ENCODE assay signal across 9 mouse cellular contexts in genomic region chr12:17184303-17184775, GRCm38 (mm10). TPM values are rescaled to one million over a fixed set of nuclear protein-coding genes. Genes with fewer than 3 reads are reported as not detected.
DNase-seq lines count a peak whose midpoint lies in the region; ATAC-seq and TF ChIP-seq lines count a peak whose summit lies in the region.
"Had no signal": no experiment of that assay in that cellular context is flagged by ENCODE, and none has a peak within 500 bp of the region (broad histone marks: within the 10 kb centered on the region; RNA-seq: fewer than 3 reads in every experiment).

No protein-coding gene starts in this region.

- H3K36me3 ChIP-seq in kidney, embryonic 14.5 days (ENCODE audit: control insufficient read depth, insufficient read depth, low read length), result no peaks in the 10 kb centered on the region
- no peaks in the 10 kb centered on the region for H3K36me3 ChIP-seq in embryonic facial prominence, embryonic 10.5 days (replicated peaks)
- no peaks in the 10 kb centered on the region for H3K36me3 ChIP-seq in heart, postnatal 0 days (replicated peaks; ENCODE audit: control insufficient read depth, insufficient read depth, low read length)
- no peaks in the 10 kb centered on the region for H3K36me3 ChIP-seq in limb, embryonic 10.5 days
- no peaks in the 10 kb centered on the region for H3K36me3 ChIP-seq in neural tube, embryonic 13.5 days

- H3K4me2 ChIP-seq in kidney, embryonic 14.5 days (replicated peaks; ENCODE audit: low read depth, low read length), result peak overlapping the region; percentile 17; the same call in 1 of the 2 replicates
- peak overlapping the region; percentile 25; the same call in 1 of the 2 replicates for H3K4me2 ChIP-seq in heart, postnatal 0 days (ENCODE audit: low read depth, low read length)
- no peak overlapping the region for H3K4me2 ChIP-seq in neural tube, embryonic 13.5 days

- no peak overlapping the region for H3K27ac ChIP-seq in kidney, embryonic 14.5 days (ENCODE audit: low read depth, low read length)
- no peak overlapping the region; the same call in 1 of the 2 replicates for H3K27ac ChIP-seq in embryonic facial prominence, embryonic 10.5 days (replicated peaks)
- H3K27ac ChIP-seq in heart, postnatal 0 days (ENCODE audit: low read depth), result peak overlapping the region; percentile 54
- 0 out of 2 replicates have a peak overlapping the region, but pooled peaks have one; percentile 37 for H3K27ac ChIP-seq in limb, embryonic 10.5 days
- no peak overlapping the region for H3K27ac ChIP-seq in neural tube, embryonic 13.5 days (replicated peaks)

- ATAC-seq in kidney, embryonic 14.5 days (ENCODE audit: low FRiP score, low TSS enrichment), result peak; percentile 92
- ATAC-seq in heart, postnatal 0 days (ENCODE audit: insufficient read depth, low read depth), result peak; percentile 88
- ATAC-seq in neural tube, embryonic 13.5 days (ENCODE audit: low read depth), result peak; percentile 49; the same call in 1 of the 2 replicates

- WGBS in kidney, embryonic 14.5 days, result 24% methylated on average over 7 of the region's 7 CpGs
- 28% methylated on average over 7 of the region's 7 CpGs for WGBS in embryonic facial prominence, embryonic 10.5 days
- 8% methylated on average over 7 of the region's 7 CpGs for WGBS in heart, postnatal 0 days
- WGBS in limb, embryonic 10.5 days, result 30% methylated on average over 7 of the region's 7 CpGs
- 24% methylated on average over 7 of the region's 7 CpGs for WGBS in neural tube, embryonic 13.5 days

- H3K9ac ChIP-seq in kidney, embryonic 14.5 days (ENCODE audit: low read depth, low read length), result no peak overlapping the region
- no peak overlapping the region for H3K9ac ChIP-seq in heart, postnatal 0 days (replicated peaks; ENCODE audit: low read depth, low read length)
- H3K9ac ChIP-seq in neural tube, embryonic 13.5 days, result no peak overlapping the region

- no peaks in the 10 kb centered on the region for H3K9me3 ChIP-seq in kidney, embryonic 14.5 days (ENCODE audit: control insufficient read depth, low read length)
- no peaks in the 10 kb centered on the region for H3K9me3 ChIP-seq in embryonic facial prominence, embryonic 10.5 days
- H3K9me3 ChIP-seq in heart, postnatal 0 days (replicated peaks; ENCODE audit: control insufficient read depth, low read length), result no peaks in the 10 kb centered on the region
- H3K9me3 ChIP-seq in limb, embryonic 10.5 days (replicated peaks), result no peaks in the 10 kb centered on the region
- H3K9me3 ChIP-seq in neural tube, embryonic 13.5 days, result no peaks in the 10 kb centered on the region

- no peak for DNase-seq in kidney, adult 18-20 months
- peak; percentile 60 for DNase-seq in embryonic facial prominence, embryonic 10.5 days (ENCODE audit: low spot score)
- DNase-seq in heart, postnatal 0 days (ENCODE audit: low spot score), result peak; percentile 66
- peak; percentile 49 for DNase-seq in limb, embryonic 10.5 days (ENCODE audit: low spot score)
- DNase-seq in spleen, postnatal 10 days (ENCODE audit: low spot score in 2 of 2), result no peak
- DNase-seq in cerebellum, postnatal 36 days, result no peak

- no peaks in the 10 kb centered on the region for H3K27me3 ChIP-seq in kidney, embryonic 14.5 days (ENCODE audit: control insufficient read depth, insufficient read depth, low read length)
- 0 out of 2 replicates have a peak, but pooled peaks cover under 1% of the 10 kb centered on the region for H3K27me3 ChIP-seq in embryonic facial prominence, embryonic 10.5 days (replicated peaks; ENCODE audit: low read depth, poor library complexity, severe bottlenecking)
- no peaks in the 10 kb centered on the region for H3K27me3 ChIP-seq in heart, postnatal 0 days (ENCODE audit: control insufficient read depth, insufficient read depth, low read length)
- no peaks in the 10 kb centered on the region for H3K27me3 ChIP-seq in limb, embryonic 10.5 days (ENCODE audit: low read depth, poor library complexity, severe bottlenecking)
- H3K27me3 ChIP-seq in neural tube, embryonic 13.5 days, result peaks cover 4% of the 10 kb centered on the region; the same call in 1 of the 2 replicates
- H3K27me3 ChIP-seq: CH12.LX had no signal

- no peak for TF ChIP-seq CTCF in heart, postnatal 0 days (IDR thresholded peaks at IDR 0.05; ENCODE audit: low read depth)

- no peak overlapping the region for H3K4me3 ChIP-seq in kidney, embryonic 14.5 days (ENCODE audit: low read length)
- H3K4me3 ChIP-seq in embryonic facial prominence, embryonic 10.5 days, result peak overlapping the region; percentile 4; the same call in 1 of the 2 replicates
- H3K4me3 ChIP-seq in heart, postnatal 0 days (ENCODE audit: low read depth, low read length), result no peak overlapping the region
- H3K4me3 ChIP-seq in limb, embryonic 10.5 days, result no peak overlapping the region
- no peak overlapping the region for H3K4me3 ChIP-seq in neural tube, embryonic 13.5 days

- no peaks in the 10 kb centered on the region for H3K4me1 ChIP-seq in kidney, embryonic 14.5 days (ENCODE audit: control insufficient read depth, insufficient read depth, low read length)
- peaks cover 11% of the 10 kb centered on the region for H3K4me1 ChIP-seq in embryonic facial prominence, embryonic 10.5 days
- H3K4me1 ChIP-seq in heart, postnatal 0 days (ENCODE audit: control insufficient read depth, insufficient read depth), result no peaks in the 10 kb centered on the region; the same call in 1 of the 2 replicates
- H3K4me1 ChIP-seq in limb, embryonic 10.5 days, result peaks cover 12% of the 10 kb centered on the region
- no peaks in the 10 kb centered on the region for H3K4me1 ChIP-seq in neural tube, embryonic 13.5 days (replicated peaks)

- no peak for TF ChIP-seq EP300 in heart, postnatal 0 days (IDR thresholded peaks at IDR 0.05; ENCODE audit: low read depth)

RNA-seq across cellular contexts. Expression of gene Kcnf1, which starts 7.7 kb away (rescaled TPM):
- 0.13 and 0.30 TPM in 2 replicates for polyA plus RNA-seq in kidney, embryonic 14.5 days (2014; fragmentation: Nextera tagmentation; extraction: Ambion mirVana)
- polyA plus RNA-seq in embryonic facial prominence, embryonic 10.5 days (2016; fragmentation: Nextera tagmentation; extraction: Ambion mirVana), result 0.53 and 0.55 TPM in 2 replicates
- 2.3 TPM in 1 of 2 replicates, not detected in the other for total RNA-seq in heart, postnatal 0 days (2014; rRNA removed; ENCODE audit: low replicate concordance)
- 0.10 and 0.12 TPM in 2 replicates for polyA plus RNA-seq in heart, postnatal 0 days (2015; fragmentation: Nextera tagmentation; extraction: Ambion mirVana)
- 0.33 and 0.53 TPM in 2 replicates for polyA plus RNA-seq in limb, embryonic 10.5 days (2016; fragmentation: Nextera tagmentation; extraction: Ambion mirVana)
- polyA plus RNA-seq in neural tube, embryonic 13.5 days (2015; fragmentation: Nextera tagmentation; extraction: Ambion mirVana), result 1.4 and 1.8 TPM in 2 replicates
- total RNA-seq: CH12.LX had no signal

Comparison
In these comparisons a context has a peak if more than half of its experiments do, and no peak if none do; other contexts are left out.
1. H3K27ac ChIP-seq: peak in heart, postnatal 0 days (single experiment) and limb, embryonic 10.5 days (single experiment); none in kidney, embryonic 14.5 days (single experiment), embryonic facial prominence, embryonic 10.5 days (single experiment) and neural tube, embryonic 13.5 days (single experiment).
2. DNase-seq: peak in embryonic facial prominence, embryonic 10.5 days (single experiment), heart, postnatal 0 days (single experiment) and limb, embryonic 10.5 days (single experiment); none in kidney, adult 18-20 months (single experiment), spleen, postnatal 10 days (0 of 2) and cerebellum, postnatal 36 days (0 of 2).
3. Peak in every context shown above with its lines, with median percentiles within 50 percentile points of each other: ATAC-seq.